ENCODE assay signal across 8 mouse cellular contexts in genomic region chr15:6564977-6565421, GRCm38 (mm10). TPM values are rescaled to one million over a fixed set of nuclear protein-coding genes. Genes with fewer than 3 reads are reported as not detected.
DNase-seq lines count a peak whose midpoint lies in the region; ATAC-seq and TF ChIP-seq lines count a peak whose summit lies in the region.

No protein-coding gene starts in this region.

- WGBS in hindbrain, embryonic 13.5 days = 29% methylated on average over 11 of the region's 11 CpGs
- 60% methylated on average over 11 of the region's 11 CpGs for WGBS in liver, adult 2 months
- WGBS in midbrain, embryonic 15.5 days = 30% methylated on average over 11 of the region's 11 CpGs

- no peaks in the 10 kb centered on the region for H3K9me3 ChIP-seq in hindbrain, embryonic 13.5 days
- no peaks in the 10 kb centered on the region for H3K9me3 ChIP-seq in midbrain, embryonic 15.5 days

- DNase-seq in cerebellum, postnatal 14 days = peak; percentile 60 to 66
- DNase-seq in cerebellum, adult 11-12 months = no peak
- DNase-seq in adrenal gland, postnatal 25 days = peak; percentile 74
- peak; percentile 32 for DNase-seq in gastrocnemius, adult 18-20 months (ENCODE audit: low spot score)
- DNase-seq in liver, adult 2 months (ENCODE audit: extremely low read depth, low read depth, low spot score) = peak; percentile 47

- H3K4me2 ChIP-seq in hindbrain, embryonic 13.5 days = peak overlapping the region; percentile 32
- H3K4me2 ChIP-seq in midbrain, embryonic 15.5 days = peak overlapping the region; percentile 32

- no peaks in the 10 kb centered on the region for H3K36me3 ChIP-seq in hindbrain, embryonic 13.5 days
- no peaks in the 10 kb centered on the region for H3K36me3 ChIP-seq in liver, adult 2 months (ENCODE audit: control insufficient read depth, insufficient read depth, low read length)
- no peaks in the 10 kb centered on the region for H3K36me3 ChIP-seq in midbrain, embryonic 15.5 days (replicated peaks)

- no peak overlapping the region for H3K9ac ChIP-seq in hindbrain, embryonic 13.5 days
- H3K9ac ChIP-seq in liver, adult 2 months (ENCODE audit: low read depth, low read length) = no peak overlapping the region
- no peak overlapping the region for H3K9ac ChIP-seq in midbrain, embryonic 15.5 days

- no peak for TF ChIP-seq CTCF in liver, adult 2 months (IDR thresholded peaks at IDR 0.05; ENCODE audit: low read depth, low read length)

- peak; percentile 73; the same call in 1 of the 2 replicates for ATAC-seq in hindbrain, embryonic 13.5 days (ENCODE audit: low FRiP score)
- ATAC-seq in midbrain, embryonic 15.5 days (replicated peaks) = peak; percentile 73
- no peak for ATAC-seq in erythroblast, adult 5-6 weeks (replicated peaks; ENCODE audit: low FRiP score, poor library complexity, severe bottlenecking)

- TF ChIP-seq POLR2A in liver, adult 2 months (IDR thresholded peaks at IDR 0.05; ENCODE audit: extremely low read depth, insufficient read depth, low read length) = no peak

- no peak overlapping the region for H3K27ac ChIP-seq in hindbrain, embryonic 13.5 days
- no peak overlapping the region for H3K27ac ChIP-seq in liver, adult 2 months (replicated peaks; ENCODE audit: insufficient read depth, low read depth, low read length)
- H3K27ac ChIP-seq in midbrain, embryonic 15.5 days = no peak overlapping the region

- no peaks in the 10 kb centered on the region for H3K79me2 ChIP-seq in liver, adult 2 months (ENCODE audit: control insufficient read depth, insufficient read depth, low read length)

- no peaks in the 10 kb centered on the region for H3K27me3 ChIP-seq in hindbrain, embryonic 13.5 days
- H3K27me3 ChIP-seq in liver, adult 2 months (ENCODE audit: control insufficient read depth, insufficient read depth, low read length) = no peaks in the 10 kb centered on the region
- H3K27me3 ChIP-seq in midbrain, embryonic 15.5 days (replicated peaks) = no peaks in the 10 kb centered on the region

- peak overlapping the region; percentile 16; the same call in 1 of the 2 replicates for H3K4me3 ChIP-seq in hindbrain, embryonic 13.5 days
- no peak overlapping the region for H3K4me3 ChIP-seq in liver, adult 2 months (ENCODE audit: insufficient read depth, low read depth, low read length)
- H3K4me3 ChIP-seq in midbrain, embryonic 15.5 days = 0 out of 2 replicates have a peak overlapping the region, but pooled peaks have one; percentile 9

- no peaks in the 10 kb centered on the region for H3K4me1 ChIP-seq in hindbrain, embryonic 13.5 days (replicated peaks)
- H3K4me1 ChIP-seq in liver, adult 2 months (ENCODE audit: control insufficient read depth, insufficient read depth, low read length) = no peaks in the 10 kb centered on the region; the same call in 1 of the 2 replicates
- H3K4me1 ChIP-seq in midbrain, embryonic 15.5 days = no peaks in the 10 kb centered on the region

RNA-seq across cellular contexts. Expression of gene Fyb, which starts 42.3 kb away (rescaled TPM):
- total RNA-seq in adrenal gland, postnatal 25 days (2021) = 9.8 and 22.7 TPM in 2 replicates
- total RNA-seq in gastrocnemius, adult 18-20 months (2021) = 1 to 10 TPM in 1 of 2 experiments, under 1 TPM in 1; 0.48 to 1.3 TPM
- polyA plus RNA-seq in hindbrain, embryonic 13.5 days (2015; fragmentation: Nextera tagmentation; extraction: Ambion mirVana) = 3.7 and 4.7 TPM in 2 replicates
- total RNA-seq in liver, adult 2 months (2014; rRNA removed) = 40.8 and 42.3 TPM in 2 replicates
- polyA plus RNA-seq in liver, adult 2 months (2012; rRNA removed) = 61.4 and 98.2 TPM in 2 replicates
- polyA plus RNA-seq in midbrain, embryonic 15.5 days (2015; fragmentation: Nextera tagmentation; extraction: Ambion mirVana) = 2.2 and 3.4 TPM in 2 replicates
- 50.1 and 86.1 TPM in 2 replicates for total RNA-seq in erythroblast, adult 5-6 weeks (2015; ENCODE audit: low replicate concordance)
- 21.2 and 29.4 TPM in 2 replicates for total RNA-seq in erythroblast, adult 5-6 weeks (2017; ENCODE audit: low replicate concordance)
